Mouse (Mus musculus): ENCODE data around the gene Cln5.

DNA sequence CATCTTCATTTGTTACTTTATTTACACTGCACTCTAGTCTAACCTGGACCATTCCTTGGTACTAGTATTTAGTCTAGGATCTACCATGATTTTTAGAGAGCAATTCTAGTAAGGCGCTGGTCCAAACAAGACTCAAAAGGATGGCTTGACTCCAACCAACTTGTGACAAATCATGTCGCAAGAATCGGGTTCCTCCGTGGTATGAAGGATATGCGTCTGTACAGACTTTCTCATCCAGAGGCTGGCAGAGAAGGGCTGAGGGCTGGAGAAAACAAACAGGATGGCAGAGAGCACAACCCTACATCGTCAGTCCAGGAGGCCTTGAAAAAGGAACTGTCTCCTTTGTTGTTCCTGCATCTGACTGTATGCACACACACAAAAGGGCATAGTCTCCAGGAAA lies 26.6 kb downstream of the Cln5 start:
- TF ChIP-seq CTCF (IDR thresholded peaks at IDR 0.05; ENCODE audit: extremely low read depth, insufficient read depth, low read length), result no peak
- no peak for TF ChIP-seq POLR2A (IDR thresholded peaks at IDR 0.05; ENCODE audit: extremely low read depth, insufficient read depth, low read length)

Measured in cortical plate, adult 2 months (tissue).